Mouse (Mus musculus) bone marrow macrophage, adult 2 months (primary cell): ENCODE data around the gene Shank2.

Source experiments
- CTCF ChIP-seq: IDR thresholded peaks from 2 replicates; pipeline ENCODE4 v1.5.1; 2012; ENCODE audit warnings: low read depth, mild to moderate bottlenecking, low read length, moderate library complexity
- POLR2A ChIP-seq: IDR thresholded peaks from 2 replicates; pipeline ENCODE4 v1.6.1; 2012; ENCODE audit warnings: mild to moderate bottlenecking, low read depth, low read length, borderline replicate concordance

DNA sequence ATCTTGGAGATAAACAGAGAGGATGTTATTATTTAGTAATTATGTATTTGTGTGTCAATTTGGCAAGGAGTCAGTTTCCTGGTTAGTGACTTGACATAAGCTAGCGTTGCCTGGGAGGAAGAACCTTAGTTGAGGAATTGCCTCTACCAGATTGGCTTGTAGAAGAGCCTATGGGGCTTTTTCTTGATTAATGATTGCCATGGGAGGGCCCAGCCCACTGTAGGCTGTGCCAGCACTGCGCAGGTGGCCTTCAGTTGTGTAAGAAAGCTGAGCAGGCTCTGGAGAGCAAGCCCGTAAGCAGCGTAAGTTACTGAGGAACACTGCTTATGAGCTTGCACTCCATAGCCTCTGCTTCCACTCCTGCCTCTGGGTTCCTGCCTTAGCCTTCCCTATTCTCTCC lies 7.3 kb downstream of the Shank2 start:
- TF ChIP-seq POLR2A (no peak), CTCF (no peak)
